Mouse (Mus musculus): ENCODE measurements around the gene Vps37b.

- TF ChIP-seq CTCF (conservative IDR thresholded peaks at IDR 0.05; ENCODE audit: insufficient read depth, insufficient read length, low read depth, low read length) (0 out of 2 replicates have a peak, but pooled peaks have one; percentile 8), POLR2A (IDR thresholded peaks at IDR 0.05; ENCODE audit: low read depth, low read length) (no peak)
Measured at GRCm38 (mm10) chr5:124056219-124056618, 24.1 kb upstream of the Vps37b start.

All from kidney, adult 2 months (tissue).